12 mouse cellular contexts compared by ENCODE assay signal in genomic region chr1:63058361-63058760, GRCm38 (mm10).
"Had no signal": no experiment of that assay in that cellular context is flagged by ENCODE, and none has a peak within 500 bp of the region (broad histone marks: within the 10 kb centered on the region; RNA-seq: fewer than 3 reads in every experiment).

No protein-coding gene starts in this region.

- H3K9ac ChIP-seq: midbrain, embryonic 13.5 days; stomach, embryonic 15.5 days had no signal

- H3K4me1 ChIP-seq: limb, embryonic 10.5 days; stomach, embryonic 15.5 days had no signal

- ATAC-seq: inflammation-experienced regulatory T-cells, adult 6 months; lung, postnatal 0 days; midbrain, embryonic 13.5 days had no signal

- H3K9me3 ChIP-seq: limb, embryonic 10.5 days; midbrain, embryonic 13.5 days; stomach, embryonic 15.5 days had no signal

- H3K4me3 ChIP-seq: left cerebral cortex, adult 2 months; limb, embryonic 10.5 days; midbrain, embryonic 13.5 days; stomach, embryonic 15.5 days had no signal

- H3K27ac ChIP-seq: left cerebral cortex, adult 2 months; limb, embryonic 10.5 days; midbrain, embryonic 13.5 days; stomach, embryonic 15.5 days had no signal

- DNase-seq: kidney, adult 18-20 months; kidney, postnatal 14 days; lung, adult 2 months; lung, postnatal 36 days; thymus, adult 2 months; thymus, postnatal 25 days had no signal

- H3K4me2 ChIP-seq: midbrain, embryonic 13.5 days; stomach, embryonic 15.5 days had no signal

- H3K27me3 ChIP-seq: midbrain, embryonic 13.5 days; stomach, embryonic 15.5 days had no signal
